ENCODE assay signal across 7 mouse cellular contexts in the genomic region with DNA sequence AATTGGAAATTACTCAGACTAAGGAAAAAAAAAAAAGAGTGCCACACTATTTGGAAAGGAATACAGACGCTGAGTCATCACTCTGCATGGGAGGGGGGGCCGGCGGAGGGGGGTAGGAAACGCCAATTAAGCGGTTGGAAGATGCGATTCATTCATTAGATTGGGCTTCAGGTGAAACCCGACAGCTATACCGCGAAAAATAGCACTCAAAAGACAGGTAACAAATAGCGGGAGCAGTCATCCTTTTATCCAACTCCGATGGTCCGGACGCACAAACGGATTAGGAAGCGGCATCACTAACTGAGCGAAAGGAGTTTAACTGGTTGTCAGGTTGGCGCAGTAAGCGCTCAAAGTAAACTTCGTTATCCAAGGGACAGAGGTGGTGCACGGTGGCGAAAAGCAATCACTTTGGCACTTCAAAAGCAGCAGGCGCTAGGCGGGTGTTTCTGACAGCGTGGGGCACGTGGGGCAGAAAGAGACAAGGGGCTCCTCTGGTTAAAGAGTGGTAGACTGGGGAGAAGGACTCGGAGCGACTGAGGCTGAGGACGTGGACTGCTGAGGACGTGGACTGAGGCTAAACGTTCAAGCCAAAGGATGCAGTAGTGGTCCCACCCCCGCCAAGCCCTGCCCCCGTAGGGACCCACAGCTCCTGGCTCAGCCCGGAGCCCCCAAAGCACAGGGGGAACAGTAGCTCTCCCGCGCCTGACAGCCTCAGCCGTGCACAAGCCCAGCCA. TPM values are rescaled to one million over a fixed set of nuclear protein-coding genes. Genes with fewer than 3 reads are reported as not detected.
DNase-seq lines count a peak whose midpoint lies in the region; ATAC-seq and TF ChIP-seq lines count a peak whose summit lies in the region.

No protein-coding gene starts in this region.

- no peaks in the 10 kb centered on the region for H3K9me3 ChIP-seq in forebrain, embryonic 15.5 days
- no peaks in the 10 kb centered on the region for H3K9me3 ChIP-seq in hindbrain, embryonic 15.5 days

- DNase-seq in MN1 (ENCODE audit: low spot score): peak; percentile 48
- DNase-seq in left cerebral cortex, postnatal 10 days (ENCODE audit: extremely low spot score in 1 of 2, low spot score in 2 of 2): peak; percentile 15 to 64
- peak in 1 of 2 experiments; percentile 21 for DNase-seq in spleen, adult 2 months (ENCODE audit: low read depth in 1 of 2, low spot score in 2 of 2)

- no peak for TF ChIP-seq CTCF in spleen, adult 2 months (IDR thresholded peaks at IDR 0.05; ENCODE audit: extremely low read depth, insufficient read depth, insufficient read length, insufficient replicate concordance)

- WGBS in forebrain, embryonic 15.5 days: under 1% methylated on average over 36 of the region's 36 CpGs
- under 1% methylated on average over 36 of the region's 36 CpGs for WGBS in hindbrain, embryonic 15.5 days
- under 1% methylated on average over 36 of the region's 36 CpGs for WGBS in spleen, adult 2 months

- peak overlapping the region; percentile 88 for H3K4me3 ChIP-seq in brown adipose tissue, adult 24 weeks (ENCODE audit: insufficient read depth, low read depth, low read length)
- peak overlapping the region; percentile 94 for H3K4me3 ChIP-seq in forebrain, embryonic 15.5 days
- peak overlapping the region; percentile 95 for H3K4me3 ChIP-seq in hindbrain, embryonic 15.5 days
- peak overlapping the region; percentile 99 for H3K4me3 ChIP-seq in spleen, adult 2 months (ENCODE audit: extremely low read depth, insufficient read depth, insufficient read length)

- 0 out of 2 replicates have a peak, but pooled peaks have one; percentile 7 for ATAC-seq in forebrain, embryonic 15.5 days (replicated peaks)
- no peak for ATAC-seq in hindbrain, embryonic 15.5 days (ENCODE audit: low FRiP score, low read depth)
- 0 out of 2 replicates have a peak, but pooled peaks have one; percentile 12 for ATAC-seq in megakaryocyte-erythroid progenitor cell, adult 5-6 weeks (replicated peaks; ENCODE audit: low FRiP score, low TSS enrichment, poor library complexity, severe bottlenecking)

- TF ChIP-seq POLR2A in spleen, adult 2 months (IDR thresholded peaks at IDR 0.05; ENCODE audit: low read depth, low read length): no peak

- peak overlapping the region; percentile 91 for H3K9ac ChIP-seq in forebrain, embryonic 15.5 days (replicated peaks)
- H3K9ac ChIP-seq in hindbrain, embryonic 15.5 days: peak overlapping the region; percentile 93

- no peaks in the 10 kb centered on the region for H3K4me1 ChIP-seq in brown adipose tissue, adult 24 weeks (ENCODE audit: control insufficient read depth, insufficient read depth, insufficient read length, low read length)
- peaks cover 23% of the 10 kb centered on the region for H3K4me1 ChIP-seq in forebrain, embryonic 15.5 days
- H3K4me1 ChIP-seq in hindbrain, embryonic 15.5 days (replicated peaks): peaks cover 25% of the 10 kb centered on the region
- peaks cover 6% of the 10 kb centered on the region for H3K4me1 ChIP-seq in spleen, adult 2 months (ENCODE audit: control insufficient read depth, insufficient read depth, insufficient read length)

- peak overlapping the region; percentile 65 for H3K27ac ChIP-seq in brown adipose tissue, adult 24 weeks (replicated peaks; ENCODE audit: low read depth, low read length)
- H3K27ac ChIP-seq in forebrain, embryonic 15.5 days (replicated peaks): peak overlapping the region; percentile 95
- peak overlapping the region; percentile 94 for H3K27ac ChIP-seq in hindbrain, embryonic 15.5 days (replicated peaks)
- H3K27ac ChIP-seq in spleen, adult 2 months (ENCODE audit: insufficient read depth, low read length): peak overlapping the region; percentile 65; the same call in 1 of the 2 replicates

- no peaks in the 10 kb centered on the region for H3K36me3 ChIP-seq in forebrain, embryonic 15.5 days
- no peaks in the 10 kb centered on the region for H3K36me3 ChIP-seq in hindbrain, embryonic 15.5 days
- H3K36me3 ChIP-seq in spleen, adult 2 months (ENCODE audit: control insufficient read depth, insufficient read depth, low read length): no peaks in the 10 kb centered on the region

- peak overlapping the region; percentile 84 for H3K4me2 ChIP-seq in forebrain, embryonic 15.5 days (replicated peaks)
- peak overlapping the region; percentile 88 for H3K4me2 ChIP-seq in hindbrain, embryonic 15.5 days

- no peaks in the 10 kb centered on the region for H3K27me3 ChIP-seq in forebrain, embryonic 15.5 days
- H3K27me3 ChIP-seq in hindbrain, embryonic 15.5 days: no peaks in the 10 kb centered on the region
- H3K27me3 ChIP-seq in spleen, adult 2 months (ENCODE audit: control insufficient read depth, insufficient read depth, low read length): no peaks in the 10 kb centered on the region

- intact Hi-C loops in left cerebral cortex, postnatal 10 days (cut with DNase I): loop anchor here (2.0 kb wide), 1 partner anchor 231 kb away; no protein-coding TSS in a partner anchor

RNA-seq across cellular contexts. Expression of gene Tial1, which starts 1.2 kb away (rescaled TPM):
- 38.1 and 43.4 TPM in 2 replicates for polyA plus RNA-seq in brown adipose tissue, adult 24 weeks (2012; ENCODE audit: insufficient read depth, insufficient read length, missing spikeins)
- polyA plus RNA-seq in forebrain, embryonic 15.5 days (2015; fragmentation: Nextera tagmentation; extraction: Ambion mirVana): 31.6 and 35.0 TPM in 2 replicates
- 23.2 and 25.3 TPM in 2 replicates for polyA plus RNA-seq in hindbrain, embryonic 15.5 days (2015; fragmentation: Nextera tagmentation; extraction: Ambion mirVana)
- total RNA-seq in left cerebral cortex, postnatal 10 days (2021): 100 to 1,000 TPM; 104 to 106 TPM
- total RNA-seq in megakaryocyte-erythroid progenitor cell, adult 5-6 weeks (2014; fragmentation: Nextera tagmentation): 189 and 238 TPM in 2 replicates
- 50.6 and 67.8 TPM in 2 replicates for total RNA-seq in megakaryocyte-erythroid progenitor cell, adult 5-6 weeks (2017)
- polyA plus RNA-seq in spleen, adult 2 months (2012; rRNA removed): 15.8 and 20.6 TPM in 2 replicates

RNA-seq across cellular contexts. Expression of gene Rgs10, which starts 41.7 kb away (rescaled TPM):
- polyA plus RNA-seq in brown adipose tissue, adult 24 weeks (2012; ENCODE audit: insufficient read depth, insufficient read length, missing spikeins): 9.6 and 9.9 TPM in 2 replicates
- 21.9 and 22.2 TPM in 2 replicates for polyA plus RNA-seq in forebrain, embryonic 15.5 days (2015; fragmentation: Nextera tagmentation; extraction: Ambion mirVana)
- 58.9 and 59.3 TPM in 2 replicates for polyA plus RNA-seq in hindbrain, embryonic 15.5 days (2015; fragmentation: Nextera tagmentation; extraction: Ambion mirVana)
- total RNA-seq in left cerebral cortex, postnatal 10 days (2021): 10 to 100 TPM; 46.4 to 50.8 TPM
- total RNA-seq in megakaryocyte-erythroid progenitor cell, adult 5-6 weeks (2014; fragmentation: Nextera tagmentation): 152 and 177 TPM in 2 replicates
- total RNA-seq in megakaryocyte-erythroid progenitor cell, adult 5-6 weeks (2017): 119 and 210 TPM in 2 replicates
- polyA plus RNA-seq in spleen, adult 2 months (2012; rRNA removed): 20.8 and 21.6 TPM in 2 replicates
